Mouse (Mus musculus) telencephalon, adult 2 months (tissue): ENCODE results near the gene Selenom.

Source experiments
- DNase-seq: peaks from one replicate; pipeline ENCODE4 v3.0.0-alpha.2; 2011; ENCODE audit warnings: low read depth, low spot score

Selenom gene

GRCm38 (mm10) chr11:3547969-3548368, 33.5 kb downstream of the Selenom start:
- DNase-seq, result no peak

GRCm38 (mm10) chr11:3548564-3549295, 34.2 kb downstream of the Selenom start:
- no peak for DNase-seq

- DNase-seq, result no peak
Measured at GRCm38 (mm10) chr11:3549791-3550190, 35.3 kb downstream of the Selenom start.

- DNase-seq, result no peak
Measured at GRCm38 (mm10) chr11:3554976-3555375, 40.5 kb downstream of the Selenom start.

- no peak for DNase-seq
Measured at GRCm38 (mm10) chr11:3557852-3558251, 43.4 kb downstream of the Selenom start.

GRCm38 (mm10) chr11:3560202-3560601, 45.7 kb downstream of the Selenom start:
- DNase-seq, result no peak

GRCm38 (mm10) chr11:3563853-3564252, 49.4 kb downstream of the Selenom start:
- no peak for DNase-seq

- DNase-seq, result no peak
Measured at GRCm38 (mm10) chr11:3564451-3564850, 50.0 kb downstream of the Selenom start.

GRCm38 (mm10) chr11:3566018-3566417, 51.5 kb downstream of the Selenom start:
- DNase-seq, result no peak
